Mouse (Mus musculus): Measurements from ENCODE around the gene Mdk. TPM values are rescaled to one million over a fixed set of nuclear protein-coding genes. Genes with fewer than 3 reads are reported as not detected.

Mdk gene
- 3.0 TPM for polyA plus RNA-seq (2014; fragmentation: Illumina TruSeq; extraction: RNeasy Lipid Tissue Mini Kit (QIAGEN cat#74804))

GRCm38 (mm10) chr2:91932160-91932711 lies at the start of gene Mdk:
Gene Mdk, minus strand, starts transcription at chr2:91932297.

GRCm38 (mm10) chr2:91975581-91976541 lies 43.8 kb upstream of the Mdk start, which contains the start of gene Dgkz:
Gene Dgkz, minus strand, starts transcription at chr2:91975864.

GRCm38 (mm10) chr2:91945483-91945882 lies 13.4 kb upstream of the Mdk start, which contains the start of gene Gm9821:
Gene Gm9821, plus strand, starts transcription at chr2:91945703.

GRCm38 (mm10) chr2:91926949-91927348 lies 5.1 kb downstream of the Mdk start, which contains the start of gene Chrm4:
Gene Chrm4, plus strand, starts transcription at chr2:91927249.

Other genes starting within 250 kb of the Mdk start
- gene Atg13, start 221.7 kb downstream of the Mdk start, polyA plus RNA-seq (2014; fragmentation: Illumina TruSeq; extraction: RNeasy Lipid Tissue Mini Kit (QIAGEN cat#74804)), result 20.5 TPM
- 22.7 TPM for gene Harbi1, start 221.4 kb downstream of the Mdk start, polyA plus RNA-seq (2014; fragmentation: Illumina TruSeq; extraction: RNeasy Lipid Tissue Mini Kit (QIAGEN cat#74804))
- gene Ambra1, start 202.2 kb downstream of the Mdk start, polyA plus RNA-seq (2014; fragmentation: Illumina TruSeq; extraction: RNeasy Lipid Tissue Mini Kit (QIAGEN cat#74804)), result 6.3 TPM
- gene Chrm4, start 5.0 kb downstream of the Mdk start, polyA plus RNA-seq (2014; fragmentation: Illumina TruSeq; extraction: RNeasy Lipid Tissue Mini Kit (QIAGEN cat#74804)), result not detected
- gene Gm9821, start 13.4 kb upstream of the Mdk start, polyA plus RNA-seq (2014; fragmentation: Illumina TruSeq; extraction: RNeasy Lipid Tissue Mini Kit (QIAGEN cat#74804)), result not detected
- gene Dgkz, start 43.6 kb upstream of the Mdk start, polyA plus RNA-seq (2014; fragmentation: Illumina TruSeq; extraction: RNeasy Lipid Tissue Mini Kit (QIAGEN cat#74804)), result 0.51 TPM
- gene Creb3l1, start 92.2 kb upstream of the Mdk start, polyA plus RNA-seq (2014; fragmentation: Illumina TruSeq; extraction: RNeasy Lipid Tissue Mini Kit (QIAGEN cat#74804)), result 16.4 TPM
- 123 TPM for gene Phf21a, start 160.8 kb upstream of the Mdk start, polyA plus RNA-seq (2014; fragmentation: Illumina TruSeq; extraction: RNeasy Lipid Tissue Mini Kit (QIAGEN cat#74804))

Measured in ovary, adult 10 weeks (tissue).